Mouse (Mus musculus) forebrain, embryonic 16.5 days (tissue): ENCODE measurements around the gene Srebf1. TPM values are rescaled to one million over a fixed set of nuclear protein-coding genes. Genes with fewer than 3 reads are reported as not detected.

ENCODE experiments used
- ATAC-seq: fragments of 200-750 bp; cut with Nextera tagmentation; 2 replicates; pipeline ENCODE4 v1.8.0; 2017; ENCODE audit warnings: mild to moderate bottlenecking, moderate library complexity
- H3K27ac ChIP-seq: fragments of 300-500 bp; sonication (generic); 2 replicates; pipeline ENCODE4 v1.5.1; 2014; ENCODE audit warnings: low read length, control low read depth
- H3K27me3 ChIP-seq: fragments of 300-500 bp; sonication (generic); replicated peaks from 2 replicates; pipeline ENCODE4 v1.6.1; 2014; ENCODE audit warnings: low read length; ENCODE audit not compliant: control insufficient read depth, insufficient read depth
- H3K36me3 ChIP-seq: fragments of 300-500 bp; sonication (generic); 2 replicates; pipeline ENCODE4 v1.6.1; 2014; ENCODE audit not compliant: control insufficient read depth, insufficient read depth
- H3K4me1 ChIP-seq: fragments of 300-500 bp; sonication (generic); replicated peaks from 2 replicates; pipeline ENCODE4 v1.6.1; 2014; ENCODE audit warnings: low read length; ENCODE audit not compliant: control insufficient read depth, insufficient read depth
- H3K4me2 ChIP-seq: fragments of 300-500 bp; sonication (generic); 2 replicates; pipeline ENCODE4 v1.6.1; 2014; ENCODE audit warnings: mild to moderate bottlenecking, low read length, control low read depth
- H3K4me3 ChIP-seq: fragments of 300-500 bp; sonication (generic); replicated peaks from 2 replicates; pipeline ENCODE4 v1.5.1; 2014; ENCODE audit warnings: mild to moderate bottlenecking, low read length, control low read depth
- H3K9ac ChIP-seq: fragments of 300-500 bp; sonication (generic); replicated peaks from 2 replicates; pipeline ENCODE4 v1.6.1; 2014; ENCODE audit warnings: low read depth, low read length, control low read depth
- H3K9me3 ChIP-seq: fragments of 300-500 bp; sonication (generic); 2 replicates; pipeline ENCODE4 v1.6.1; 2016; ENCODE audit warnings: low read length; ENCODE audit not compliant: control insufficient read depth
- WGBS: fragments of 180-500 bp; shearing (Covaris S2); extraction: QIAGEN DNeasy Blood & Tissue Kit; methylation state at CpG from one replicate; pipeline ENCODE4 v1.1.7; 2014; 5-methylcytosine and 5-hydroxymethylcytosine counted together
- polyA plus RNA-seq: library from polyadenylated mRNA; unstranded; fragments of >200 nt; fragmentation: Nextera tagmentation; extraction: Ambion mirVana; gene quantifications from 2 replicates; pipeline ENCODE4 v1.2.1, GENCODE M21; 2015

Srebf1 gene
- polyA plus RNA-seq, 1 experiment from 2014 or later: 41.1 TPM

DNA sequence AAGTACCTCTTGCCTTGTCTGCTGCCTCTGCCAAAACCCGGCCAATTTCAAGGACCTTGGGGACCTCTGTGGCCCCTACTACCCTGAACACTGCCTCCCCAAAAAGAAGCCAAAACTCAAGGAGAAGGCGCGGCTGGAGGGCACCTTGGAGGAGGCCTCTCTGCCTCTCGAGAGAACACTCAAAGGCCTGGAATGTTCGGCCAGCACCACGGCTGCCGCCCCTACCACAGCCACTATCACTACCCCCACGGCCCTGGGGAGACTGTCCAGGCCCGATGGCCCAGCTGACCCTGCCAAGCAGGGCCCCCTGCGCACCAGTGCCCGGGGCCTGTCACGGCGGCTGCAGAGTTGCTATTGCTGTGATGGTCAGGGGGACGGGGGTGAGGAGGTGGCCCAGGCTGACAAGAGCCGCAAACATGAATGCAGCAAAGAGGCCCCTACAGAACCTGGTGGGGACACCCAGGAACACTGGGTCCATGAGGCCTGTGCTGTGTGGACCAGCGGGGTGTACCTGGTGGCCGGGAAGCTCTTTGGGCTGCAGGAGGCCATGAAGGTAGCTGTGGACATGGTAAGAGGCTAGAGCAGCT, 32.2 kb downstream of the Srebf1 start:
- H3K4me2 ChIP-seq: no peak overlapping the region
- no peak for ATAC-seq
- no peak overlapping the region for H3K4me3 ChIP-seq
- no peaks in the 10 kb centered on the region for H3K27me3 ChIP-seq
- H3K4me1 ChIP-seq: peaks cover 21% of the 10 kb centered on the region
- H3K36me3 ChIP-seq: peaks cover 35% of the 10 kb centered on the region
- no peak overlapping the region for H3K27ac ChIP-seq
- WGBS: 92% methylated on average over 17 of the region's 17 CpGs
- no peak overlapping the region for H3K9ac ChIP-seq
- H3K9me3 ChIP-seq: peaks cover 5% of the 10 kb centered on the region

DNA sequence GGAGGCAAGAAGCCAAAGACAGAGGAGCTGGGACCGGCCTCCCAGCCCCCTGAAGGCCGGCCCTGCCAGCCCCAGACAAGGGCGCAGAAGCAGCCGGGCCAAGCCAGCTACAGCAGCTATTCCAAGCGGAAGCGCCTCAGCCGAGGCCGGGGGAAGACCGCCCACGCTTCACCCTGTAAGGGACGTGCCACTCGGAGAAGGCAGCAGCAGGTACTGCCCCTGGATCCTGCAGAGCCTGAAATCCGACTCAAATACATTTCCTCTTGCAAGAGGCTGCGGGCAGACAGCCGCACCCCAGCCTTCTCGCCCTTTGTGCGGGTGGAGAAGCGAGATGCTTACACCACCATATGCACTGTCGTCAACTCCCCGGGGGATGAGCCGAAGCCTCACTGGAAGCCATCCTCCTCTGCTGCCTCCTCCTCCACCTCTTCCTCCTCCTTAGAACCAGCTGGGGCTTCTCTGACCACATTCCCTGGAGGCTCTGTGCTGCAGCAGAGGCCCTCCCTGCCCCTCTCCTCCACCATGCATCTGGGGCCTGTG, 32.8 kb downstream of the Srebf1 start:
- Histone ChIP-seq H3K4me2 (no peak overlapping the region), H3K9me3 (no peaks in the 10 kb centered on the region), H3K36me3 (peaks cover 29% of the 10 kb centered on the region), H3K4me3 (no peak overlapping the region), H3K9ac (no peak overlapping the region), H3K4me1 (peaks cover 27% of the 10 kb centered on the region), H3K27ac (no peak overlapping the region), H3K27me3 (no peaks in the 10 kb centered on the region)
- 85% methylated on average over 21 of the region's 21 CpGs for WGBS
- no peak for ATAC-seq

DNA sequence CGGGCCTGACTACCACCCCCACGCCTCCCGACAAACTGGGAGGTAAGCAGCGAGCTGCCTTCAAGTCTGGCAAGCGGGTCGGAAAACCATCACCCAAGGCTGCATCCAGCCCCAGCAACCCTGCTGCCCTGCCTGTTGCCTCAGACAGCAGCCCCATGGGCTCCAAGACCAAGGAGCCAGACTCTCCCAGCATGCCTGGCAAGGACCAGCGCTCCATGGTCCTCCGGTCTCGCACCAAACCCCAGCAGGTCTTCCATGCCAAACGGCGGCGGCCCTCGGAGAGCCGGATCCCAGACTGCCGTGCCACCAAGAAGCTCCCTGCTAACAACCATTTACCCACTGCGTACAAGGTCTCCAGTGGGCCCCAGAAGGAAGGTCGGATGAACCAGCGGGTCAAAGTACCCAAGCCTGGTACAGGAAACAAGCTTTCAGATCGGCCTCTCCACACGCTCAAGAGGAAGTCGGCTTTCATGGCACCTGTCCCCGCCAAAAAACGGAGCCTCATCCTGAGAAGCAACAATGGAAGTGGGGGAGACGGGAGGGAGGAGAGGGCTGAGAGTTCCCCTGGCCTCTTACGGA, 34.0 kb downstream of the Srebf1 start:
- Histone ChIP-seq H3K4me3 (no peak overlapping the region), H3K27me3 (no peaks in the 10 kb centered on the region), H3K4me2 (no peak overlapping the region), H3K4me1 (peaks cover 35% of the 10 kb centered on the region), H3K9me3 (no peaks in the 10 kb centered on the region), H3K27ac (no peak overlapping the region), H3K9ac (no peak overlapping the region), H3K36me3 (peaks cover 22% of the 10 kb centered on the region)
- WGBS: 89% methylated on average over 25 of the region's 25 CpGs
- no peak for ATAC-seq

DNA sequence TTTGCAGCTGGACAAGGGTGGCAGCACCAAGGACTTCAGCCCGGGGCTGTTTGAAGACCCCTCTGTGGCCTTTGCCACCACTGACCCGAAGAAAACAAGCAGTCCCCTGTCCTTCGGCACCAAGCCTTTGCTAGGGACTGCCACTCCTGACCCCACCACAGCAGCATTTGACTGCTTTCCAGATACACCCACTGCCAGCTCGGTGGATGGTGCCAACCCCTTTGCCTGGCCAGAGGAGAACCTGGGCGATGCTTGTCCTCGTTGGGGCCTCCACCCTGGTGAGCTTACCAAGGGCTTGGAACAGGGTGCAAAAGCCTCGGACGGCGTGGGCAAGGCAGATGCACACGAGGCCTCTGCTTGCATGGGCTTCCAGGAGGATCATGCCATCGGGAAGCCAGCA, 35.3 kb downstream of the Srebf1 start:
- H3K27me3 ChIP-seq: no peaks in the 10 kb centered on the region
- peaks cover 22% of the 10 kb centered on the region for H3K36me3 ChIP-seq
- H3K9me3 ChIP-seq: no peaks in the 10 kb centered on the region
- 86% methylated on average over 11 of the region's 11 CpGs for WGBS
- no peak overlapping the region for H3K4me3 ChIP-seq
- peaks cover 45% of the 10 kb centered on the region for H3K4me1 ChIP-seq
- no peak overlapping the region for H3K27ac ChIP-seq
- no peak overlapping the region for H3K4me2 ChIP-seq
- ATAC-seq: no peak
- no peak overlapping the region for H3K9ac ChIP-seq

DNA sequence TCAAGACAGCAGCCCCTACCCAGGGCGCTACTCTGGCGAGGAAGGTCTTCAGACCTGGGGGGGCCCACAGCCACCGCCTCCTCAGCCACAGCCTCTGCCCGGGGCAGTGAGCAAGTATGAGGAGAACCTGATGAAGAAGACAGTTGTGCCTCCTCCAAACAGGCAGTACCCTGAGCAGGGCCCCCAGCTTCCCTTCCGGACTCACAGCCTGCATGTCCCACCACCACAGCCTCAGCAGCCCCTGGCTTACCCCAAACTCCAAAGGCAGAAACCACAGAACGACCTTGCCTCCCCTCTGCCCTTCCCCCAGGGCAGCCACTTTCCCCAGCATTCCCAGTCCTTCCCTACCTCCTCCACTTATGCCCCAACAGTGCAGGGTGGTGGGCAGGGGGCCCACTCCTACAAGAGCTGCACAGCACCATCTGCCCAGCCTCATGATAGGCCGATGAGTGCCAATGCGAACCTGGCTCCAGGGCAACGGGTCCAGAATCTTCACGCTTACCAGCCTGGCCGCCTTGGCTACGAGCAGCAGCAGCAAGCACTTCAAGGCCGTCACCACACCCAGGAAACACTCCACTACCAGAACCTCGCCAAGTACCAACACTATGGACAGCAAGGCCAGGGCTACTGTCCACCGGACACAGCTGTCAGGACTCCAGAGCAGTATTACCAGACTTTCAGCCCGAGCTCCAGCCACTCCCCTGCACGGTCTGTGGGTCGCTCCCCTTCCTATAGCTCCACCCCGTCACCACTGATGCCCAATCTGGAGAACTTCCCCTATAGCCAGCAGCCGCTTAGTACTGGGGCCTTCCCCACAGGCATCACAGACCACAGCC, 36.8 kb downstream of the Srebf1 start:
- Histone ChIP-seq H3K4me3 (no peak overlapping the region), H3K9me3 (no peaks in the 10 kb centered on the region), H3K36me3 (peaks cover 18% of the 10 kb centered on the region), H3K4me1 (peaks cover 60% of the 10 kb centered on the region), H3K27ac (peak overlapping the region; percentile 64), H3K27me3 (no peaks in the 10 kb centered on the region), H3K9ac (peak overlapping the region; percentile 24), H3K4me2 (no peak overlapping the region)
- 65% methylated on average over 20 of the region's 20 CpGs for WGBS
- ATAC-seq: peak; percentile 56

DNA sequence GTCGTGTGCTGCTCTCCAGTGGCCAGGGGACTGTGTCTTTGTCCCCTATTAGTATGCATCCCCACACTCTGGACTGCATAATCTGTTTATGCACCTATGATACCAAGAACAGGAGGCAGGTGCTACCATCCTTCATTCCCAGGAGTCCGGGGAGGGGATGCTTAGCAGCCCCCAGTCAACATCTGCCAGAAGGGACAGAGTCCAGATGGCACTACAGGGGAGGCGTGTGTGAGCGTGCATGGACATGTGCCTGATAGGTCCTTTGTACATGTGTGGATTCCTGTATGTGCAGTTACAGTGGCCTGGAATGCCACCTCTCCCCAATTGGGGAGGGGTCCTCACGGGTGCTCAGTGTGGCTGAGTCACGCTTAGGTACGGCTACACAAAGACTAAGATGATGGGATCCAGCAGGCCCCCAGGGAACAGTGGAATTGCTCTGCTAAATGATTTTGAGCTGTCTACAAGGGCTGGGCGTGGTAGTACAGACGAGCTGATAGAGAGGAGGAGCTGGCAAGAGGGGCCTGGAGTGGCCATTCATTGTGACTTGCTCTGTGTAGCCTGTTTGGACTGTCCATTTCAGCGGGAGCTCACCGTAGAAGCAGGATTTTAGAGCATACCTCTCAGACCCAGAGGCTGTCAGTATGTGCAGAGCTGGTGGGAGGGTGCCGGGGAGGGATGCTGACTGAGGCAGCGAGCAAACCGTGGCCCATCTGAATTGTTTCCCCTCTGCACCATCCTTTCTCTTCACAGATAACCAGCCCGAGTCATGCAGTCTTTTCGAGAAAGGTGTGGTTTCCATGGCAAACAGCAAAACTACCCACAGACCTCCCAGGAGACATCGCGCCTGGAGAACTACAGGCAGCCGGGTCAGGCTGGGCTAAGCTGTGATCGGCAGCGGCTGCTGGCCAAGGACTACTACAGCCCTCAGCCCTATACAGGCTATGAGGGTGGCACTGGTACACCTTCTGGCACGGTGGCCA, 37.7 kb downstream of the Srebf1 start:
- peak; percentile 30 for ATAC-seq
- Histone ChIP-seq H3K27me3 (no peaks in the 10 kb centered on the region), H3K9me3 (no peaks in the 10 kb centered on the region), H3K9ac (peak overlapping the region; percentile 24), H3K36me3 (peaks cover 11% of the 10 kb centered on the region; the same call in 1 of the 2 replicates), H3K4me3 (no peak overlapping the region), H3K4me1 (peaks cover 62% of the 10 kb centered on the region), H3K4me2 (peak overlapping the region; percentile 4; the same call in 1 of the 2 replicates), H3K27ac (peak overlapping the region; percentile 64)
- 34% methylated on average over 22 of the region's 22 CpGs for WGBS

DNA sequence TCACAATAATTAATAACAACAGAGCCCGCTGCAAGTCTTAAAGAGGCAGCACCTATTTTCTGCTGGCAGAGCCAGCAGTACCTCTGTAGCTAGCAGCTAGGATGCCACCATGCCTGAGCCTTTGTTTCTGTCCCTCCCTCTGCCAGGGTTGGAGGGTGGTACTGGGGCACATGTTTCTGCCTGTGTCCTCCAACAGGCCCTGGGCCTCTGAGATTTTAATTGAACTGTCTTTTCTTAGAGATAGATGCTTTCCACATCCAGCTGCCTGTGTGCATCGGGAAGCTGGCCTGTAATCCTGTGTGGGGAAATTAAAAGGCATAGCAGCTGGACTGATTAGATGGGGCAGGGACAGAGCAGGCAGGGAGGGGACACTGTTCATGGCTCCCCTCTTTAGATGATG, 39.6 kb downstream of the Srebf1 start:
- WGBS: 16% methylated on average over 2 of the region's 2 CpGs
- Histone ChIP-seq H3K27me3 (no peaks in the 10 kb centered on the region), H3K4me1 (peaks cover 77% of the 10 kb centered on the region), H3K9ac (peak overlapping the region; percentile 39), H3K4me2 (peak overlapping the region; percentile 9; the same call in 1 of the 2 replicates), H3K27ac (peak overlapping the region; percentile 64), H3K36me3 (peaks cover 3% of the 10 kb centered on the region; the same call in 1 of the 2 replicates), H3K9me3 (no peaks in the 10 kb centered on the region), H3K4me3 (no peak overlapping the region)
- ATAC-seq: no peak

DNA sequence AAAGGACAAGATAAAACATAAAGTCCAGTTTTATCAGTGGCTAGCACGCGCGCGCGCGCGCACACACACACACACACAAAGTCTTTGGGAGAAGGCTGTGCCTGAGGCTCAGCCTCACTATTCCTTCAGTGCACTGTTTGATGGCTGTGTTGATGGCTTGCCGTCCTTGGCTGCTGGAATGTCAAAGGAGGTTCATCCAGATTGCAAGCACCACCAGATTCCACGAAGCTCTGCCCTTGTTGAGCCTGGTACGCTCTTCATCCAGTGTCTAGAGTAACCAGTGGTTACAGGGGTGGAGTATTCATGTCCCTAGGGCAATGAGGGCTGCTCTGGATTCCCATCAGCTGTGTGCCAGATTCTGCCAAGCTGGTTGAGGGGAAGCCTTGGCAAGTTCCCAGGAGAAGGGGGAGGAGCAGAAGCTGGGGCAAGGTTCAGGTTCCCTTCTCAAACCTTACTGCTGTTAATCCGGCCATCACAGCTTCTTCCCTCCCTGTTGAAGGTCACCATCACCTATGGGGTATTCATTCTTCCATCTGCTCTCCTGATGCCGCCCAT, 40.2 kb downstream of the Srebf1 start:
- Histone ChIP-seq H3K9me3 (no peaks in the 10 kb centered on the region), H3K27me3 (no peaks in the 10 kb centered on the region), H3K9ac (no peak overlapping the region), H3K36me3 (peaks cover 3% of the 10 kb centered on the region; the same call in 1 of the 2 replicates), H3K4me2 (peak overlapping the region; percentile 9; the same call in 1 of the 2 replicates), H3K4me1 (peaks cover 83% of the 10 kb centered on the region), H3K4me3 (no peak overlapping the region), H3K27ac (peak overlapping the region; percentile 64)
- 67% methylated on average over 12 of the region's 12 CpGs for WGBS
- ATAC-seq: no peak
